Mouse (Mus musculus): ENCODE data around the gene Aldh1l1.

The Aldh1l1 gene

GRCm38 (mm10) chr6:90553197-90553596 lies 67.0 kb downstream of the Aldh1l1 start:
- no peak for DNase-seq

- no peak for DNase-seq
Measured at GRCm38 (mm10) chr6:90553682-90554081, 67.5 kb downstream of the Aldh1l1 start.

- DNase-seq: no peak
Measured at GRCm38 (mm10) chr6:90556534-90557058, 70.4 kb downstream of the Aldh1l1 start.

GRCm38 (mm10) chr6:90557077-90557476 lies 70.8 kb downstream of the Aldh1l1 start:
- DNase-seq: no peak

- no peak for DNase-seq
Measured at GRCm38 (mm10) chr6:90557829-90558693, 71.8 kb downstream of the Aldh1l1 start.

GRCm38 (mm10) chr6:90560390-90561058 lies 74.3 kb downstream of the Aldh1l1 start:
- DNase-seq: no peak

GRCm38 (mm10) chr6:90561234-90561781 lies 75.1 kb downstream of the Aldh1l1 start:
- DNase-seq: no peak

- DNase-seq: no peak
Measured at GRCm38 (mm10) chr6:90564240-90564639, 78.0 kb downstream of the Aldh1l1 start.

GRCm38 (mm10) chr6:90565357-90566215 lies 79.4 kb downstream of the Aldh1l1 start:
- DNase-seq: no peak

GRCm38 (mm10) chr6:90567486-90567885 lies 81.3 kb downstream of the Aldh1l1 start:
- no peak for DNase-seq

GRCm38 (mm10) chr6:90567928-90568327 lies 81.7 kb downstream of the Aldh1l1 start:
- DNase-seq: no peak

- no peak for DNase-seq
Measured at GRCm38 (mm10) chr6:90568721-90569120, 82.5 kb downstream of the Aldh1l1 start.

- no peak for DNase-seq
Measured at GRCm38 (mm10) chr6:90569736-90570383, 83.6 kb downstream of the Aldh1l1 start.

- no peak for DNase-seq
Measured at GRCm38 (mm10) chr6:90570392-90570791, 84.2 kb downstream of the Aldh1l1 start.

- DNase-seq: peak; percentile 86 to 90
Measured at GRCm38 (mm10) chr6:90575261-90575715, 89.1 kb downstream of the Aldh1l1 start.

GRCm38 (mm10) chr6:90578174-90578573 lies 91.9 kb downstream of the Aldh1l1 start:
- no peak for DNase-seq

- DNase-seq: no peak
Measured at GRCm38 (mm10) chr6:90582331-90582730, 96.1 kb downstream of the Aldh1l1 start.

- DNase-seq: no peak
Measured at GRCm38 (mm10) chr6:90588113-90588512, 101.9 kb downstream of the Aldh1l1 start.

- DNase-seq: no peak
Measured at GRCm38 (mm10) chr6:90590707-90591106, 104.5 kb downstream of the Aldh1l1 start.

GRCm38 (mm10) chr6:90594972-90595371 lies 108.7 kb downstream of the Aldh1l1 start:
- DNase-seq: no peak

GRCm38 (mm10) chr6:90597060-90597459 lies 110.8 kb downstream of the Aldh1l1 start:
- DNase-seq: no peak

- peak; percentile 78 to 88 for DNase-seq
Measured at GRCm38 (mm10) chr6:90597592-90597991, 111.4 kb downstream of the Aldh1l1 start.
